Mouse (Mus musculus): ENCODE data around the gene Lmx1a.

- TF ChIP-seq CTCF (IDR thresholded peaks at IDR 0.05; ENCODE audit: borderline replicate concordance, insufficient read depth, low read length) (no peak), POLR2A (IDR thresholded peaks at IDR 0.05; ENCODE audit: low read depth, low read length) (no peak)
Measured at GRCm38 (mm10) chr1:167699706-167700105, 10.7 kb downstream of the Lmx1a start.
